Mouse (Mus musculus): ENCODE measurements around the gene Optn. TPM values are rescaled to one million over a fixed set of nuclear protein-coding genes. Genes with fewer than 3 reads are reported as not detected.

Gene Optn
- polyA plus RNA-seq, 1 experiment from 2014 or later = 17.0 TPM

DNA sequence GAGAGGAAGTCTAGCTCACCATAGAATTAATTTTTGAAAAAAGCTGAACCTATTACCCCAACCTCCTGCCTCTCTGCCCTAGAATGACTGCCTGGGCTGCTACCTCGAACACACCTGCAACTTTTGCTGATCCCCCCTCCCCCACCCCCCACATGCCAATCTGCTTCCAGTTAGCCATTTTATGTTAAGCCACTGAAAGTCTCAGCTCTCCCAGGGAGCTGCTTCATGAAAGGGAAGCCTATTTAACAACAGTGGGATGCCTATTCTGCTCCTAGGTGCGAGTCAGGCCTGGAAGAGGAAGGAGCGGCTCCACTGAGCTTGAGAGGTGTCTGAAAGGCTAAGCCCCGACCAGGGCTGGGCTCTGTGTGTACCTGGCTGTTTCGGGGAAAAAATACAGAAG, 79.9 kb downstream of the Optn start:
- no peaks in the 10 kb centered on the region for H3K36me3 ChIP-seq (ENCODE audit: control insufficient read depth, insufficient read depth, low read length)
- H3K27me3 ChIP-seq (ENCODE audit: control insufficient read depth, insufficient read depth, low read length) = no peaks in the 10 kb centered on the region
- H3K27ac ChIP-seq (replicated peaks) = no peak overlapping the region
- DNase-seq (ENCODE audit: low spot score) = no peak
- no peaks in the 10 kb centered on the region for H3K4me1 ChIP-seq (replicated peaks; ENCODE audit: control insufficient read depth, insufficient read depth)
- whole genome bisulfite sequencing = 36% methylated on average over 5 of the region's 5 CpGs
- no peak overlapping the region for H3K9ac ChIP-seq (ENCODE audit: low read length)
- H3K4me2 ChIP-seq (replicated peaks; ENCODE audit: low read depth) = no peak overlapping the region
- no peak overlapping the region for H3K4me3 ChIP-seq (ENCODE audit: low read depth, low read length)
- TF ChIP-seq CTCF (IDR thresholded peaks at IDR 0.05; ENCODE audit: low read depth) (no peak), EP300 (optimal IDR thresholded peaks at IDR 0.05) (no peak)
- H3K9me3 ChIP-seq (ENCODE audit: control insufficient read depth, low read length) = no peaks in the 10 kb centered on the region
- ATAC-seq (ENCODE audit: low FRiP score, low TSS enrichment) = no peak; the same call in 1 of the 2 replicates

DNA sequence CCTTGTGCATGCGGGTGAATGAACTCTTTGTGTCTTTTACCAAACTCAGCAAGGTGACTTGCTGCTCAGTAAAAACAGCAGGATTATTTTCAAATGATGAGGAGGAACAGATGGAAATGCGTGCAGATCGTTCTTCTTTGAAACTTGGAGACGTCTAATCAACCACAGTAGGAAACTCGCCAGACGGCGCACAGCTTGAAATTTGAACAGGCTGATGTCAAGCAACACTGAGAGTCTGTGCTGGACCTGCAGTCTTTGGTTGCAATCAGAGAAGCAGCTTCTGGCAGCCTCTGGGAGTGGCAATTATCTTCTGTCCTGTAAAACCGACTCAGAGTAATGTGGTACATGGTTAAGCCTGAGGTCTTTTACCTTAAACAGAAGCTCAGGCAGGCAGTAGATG, 85.8 kb downstream of the Optn start:
- no peaks in the 10 kb centered on the region for H3K27me3 ChIP-seq (ENCODE audit: control insufficient read depth, insufficient read depth, low read length)
- DNase-seq (ENCODE audit: low spot score) (no peak), ATAC-seq (ENCODE audit: low FRiP score, low TSS enrichment) (no peak)
- no peak overlapping the region for H3K9ac ChIP-seq (ENCODE audit: low read length)
- H3K4me3 ChIP-seq (ENCODE audit: low read depth, low read length) = no peak overlapping the region
- no peaks in the 10 kb centered on the region for H3K36me3 ChIP-seq (ENCODE audit: control insufficient read depth, insufficient read depth, low read length)
- TF ChIP-seq EP300 (optimal IDR thresholded peaks at IDR 0.05) (no peak), CTCF (IDR thresholded peaks at IDR 0.05; ENCODE audit: low read depth) (no peak)
- no peaks in the 10 kb centered on the region for H3K9me3 ChIP-seq (ENCODE audit: control insufficient read depth, low read length)
- 28% methylated on average over 8 of the region's 8 CpGs for WGBS
- H3K27ac ChIP-seq (replicated peaks) = no peak overlapping the region
- H3K4me1 ChIP-seq (replicated peaks; ENCODE audit: control insufficient read depth, insufficient read depth) = no peaks in the 10 kb centered on the region
- H3K4me2 ChIP-seq (replicated peaks; ENCODE audit: low read depth) = no peak overlapping the region

DNA sequence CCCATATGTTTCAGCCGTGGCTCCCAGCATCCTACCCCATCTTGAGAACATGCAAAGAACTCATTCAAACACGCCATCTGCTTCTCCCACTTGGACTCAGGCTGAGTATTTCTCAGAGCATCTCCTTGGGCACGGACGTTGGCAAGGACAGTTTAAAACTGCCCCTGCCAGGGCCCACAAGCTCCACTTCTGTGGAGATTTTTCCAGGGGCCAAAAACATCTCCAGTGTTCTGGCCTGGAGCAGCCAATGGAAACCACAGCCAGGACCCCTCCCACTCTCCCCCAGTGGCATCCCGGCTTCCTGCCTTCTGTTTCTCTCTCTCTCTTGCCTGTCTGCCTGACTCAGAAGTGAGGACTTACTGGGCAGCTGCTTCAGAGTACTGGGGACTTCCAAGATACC, 88.0 kb downstream of the Optn start, which contains the start of gene Ucma:
Ucma (plus strand) TSS at position 316 of the 400 bp plus-strand sequence.
- no peaks in the 10 kb centered on the region for H3K4me1 ChIP-seq (replicated peaks; ENCODE audit: control insufficient read depth, insufficient read depth)
- ATAC-seq (ENCODE audit: low FRiP score, low TSS enrichment) = no peak
- no peak within 1 kb of the TSS for H3K9ac ChIP-seq (ENCODE audit: low read length)
- H3K36me3 ChIP-seq (ENCODE audit: control insufficient read depth, insufficient read depth, low read length) = no peaks in the 10 kb centered on the region
- WGBS = 72% methylated on average over 5 of the region's 5 CpGs
- TF ChIP-seq EP300 (optimal IDR thresholded peaks at IDR 0.05) (no peak), CTCF (IDR thresholded peaks at IDR 0.05; ENCODE audit: low read depth) (no peak)
- H3K27me3 ChIP-seq (ENCODE audit: control insufficient read depth, insufficient read depth, low read length) = no peaks in the 10 kb centered on the region
- H3K4me3 ChIP-seq (ENCODE audit: low read depth, low read length) = no peak within 1 kb of the TSS
- no peak for DNase-seq (ENCODE audit: low spot score)
- H3K9me3 ChIP-seq (ENCODE audit: control insufficient read depth, low read length) = no peaks in the 10 kb centered on the region
- H3K27ac ChIP-seq (replicated peaks) = no peak within 1 kb of the TSS
- no peak within 1 kb of the TSS for H3K4me2 ChIP-seq (replicated peaks; ENCODE audit: low read depth)

Other genes with a start within 250 kb of the Optn start
- 23.5 and 25.7 TPM in 2 replicates for gene Sephs1, start 182.5 kb downstream of the Optn start, polyA plus RNA-seq (2015; fragmentation: Nextera tagmentation; extraction: Ambion mirVana)
- gene Phyh, start 145.0 kb downstream of the Optn start, polyA plus RNA-seq (2015; fragmentation: Nextera tagmentation; extraction: Ambion mirVana) = 180 and 185 TPM in 2 replicates
- not detected in 2 replicates for gene Ucma, start 87.9 kb downstream of the Optn start, polyA plus RNA-seq (2015; fragmentation: Nextera tagmentation; extraction: Ambion mirVana)
- gene Mcm10, start 51.3 kb downstream of the Optn start, polyA plus RNA-seq (2015; fragmentation: Nextera tagmentation; extraction: Ambion mirVana) = 6.1 and 6.8 TPM in 2 replicates
- 24.4 and 32.1 TPM in 2 replicates for gene Ccdc3, start 73.7 kb upstream of the Optn start, polyA plus RNA-seq (2015; fragmentation: Nextera tagmentation; extraction: Ambion mirVana)